Mouse (Mus musculus): ENCODE data around the gene Klhl42. TPM values are rescaled to one million over a fixed set of nuclear protein-coding genes. Genes with fewer than 3 reads are reported as not detected.

Gene Klhl42
- polyA plus RNA-seq, 1 experiment: 11.4 TPM

DNA sequence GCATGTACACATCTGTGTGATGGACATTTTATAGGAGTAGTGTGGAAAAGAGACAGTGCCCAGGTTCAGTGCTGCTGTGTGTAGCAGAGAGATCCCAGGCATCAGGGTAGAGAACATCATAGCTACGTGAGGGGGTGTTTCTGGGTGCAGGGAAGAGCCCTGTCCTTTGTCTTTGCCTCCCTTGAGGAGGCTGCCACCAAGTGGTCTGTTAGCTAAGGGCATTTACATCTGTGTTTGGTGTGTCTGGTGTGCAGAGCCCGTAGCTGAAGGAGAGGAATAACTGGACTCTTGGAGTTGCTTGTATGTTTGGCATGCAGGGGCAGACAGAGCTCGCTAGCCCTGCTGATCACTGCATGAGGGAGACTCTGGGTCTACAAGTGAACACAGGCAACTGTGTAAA is 11.1 kb downstream of the Klhl42 start:
- Histone ChIP-seq H3K4me1 (ENCODE audit: control insufficient read depth, insufficient read depth, insufficient read length, low read length) (peaks cover 2% of the 10 kb centered on the region; the same call in 1 of the 2 replicates), H3K4me3 (ENCODE audit: insufficient read depth, low read depth, low read length) (no peak overlapping the region), H3K27ac (replicated peaks; ENCODE audit: low read depth, low read length) (no peak overlapping the region)

DNA sequence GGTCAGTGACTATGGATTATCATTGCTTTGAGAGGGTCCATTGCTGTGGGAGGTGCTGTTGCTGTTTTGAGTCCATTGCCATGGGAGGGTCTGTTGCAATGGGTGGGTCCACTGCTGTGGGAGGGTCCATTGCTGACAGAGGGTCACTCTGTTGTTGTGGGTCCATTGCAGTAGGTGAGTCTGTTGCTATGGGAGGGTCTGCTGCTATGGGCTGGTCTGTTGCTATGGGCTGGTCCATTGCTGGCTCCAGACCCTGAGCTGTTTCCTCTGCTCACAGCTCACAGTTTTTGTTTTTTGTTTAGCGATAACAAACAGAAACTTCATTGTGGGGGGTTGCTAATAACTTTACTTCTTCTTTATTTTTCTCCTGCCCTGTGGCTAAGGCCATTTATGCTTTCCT is 14.3 kb downstream of the Klhl42 start:
- H3K27ac ChIP-seq (replicated peaks; ENCODE audit: low read depth, low read length): no peak overlapping the region
- H3K4me3 ChIP-seq (ENCODE audit: insufficient read depth, low read depth, low read length): no peak overlapping the region
- H3K4me1 ChIP-seq (ENCODE audit: control insufficient read depth, insufficient read depth, insufficient read length, low read length): peaks cover 2% of the 10 kb centered on the region; the same call in 1 of the 2 replicates

DNA sequence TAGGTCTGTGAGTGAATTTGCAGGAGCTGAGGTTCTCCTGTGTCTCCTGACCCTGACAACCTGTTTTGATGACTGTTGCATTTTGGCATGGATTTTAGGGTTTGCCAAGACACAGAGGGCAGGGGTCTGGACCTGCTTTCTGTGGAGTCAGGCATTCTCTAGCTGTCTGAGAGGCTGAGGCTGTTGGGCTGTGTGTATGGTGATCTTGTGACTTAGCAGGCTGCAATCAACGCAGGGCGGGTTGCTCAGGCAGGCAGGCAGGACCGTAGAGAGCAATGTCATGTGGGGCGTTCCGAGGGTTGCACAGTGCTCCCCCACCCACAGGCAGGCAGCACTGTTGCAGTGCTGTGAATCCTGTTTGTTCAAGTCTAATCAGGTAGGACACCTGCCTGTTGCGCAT is 15.5 kb downstream of the Klhl42 start:
- Histone ChIP-seq H3K27ac (replicated peaks; ENCODE audit: low read depth, low read length) (no peak overlapping the region), H3K4me3 (ENCODE audit: insufficient read depth, low read depth, low read length) (no peak overlapping the region), H3K4me1 (ENCODE audit: control insufficient read depth, insufficient read depth, insufficient read length, low read length) (peaks cover 2% of the 10 kb centered on the region; the same call in 1 of the 2 replicates)

DNA sequence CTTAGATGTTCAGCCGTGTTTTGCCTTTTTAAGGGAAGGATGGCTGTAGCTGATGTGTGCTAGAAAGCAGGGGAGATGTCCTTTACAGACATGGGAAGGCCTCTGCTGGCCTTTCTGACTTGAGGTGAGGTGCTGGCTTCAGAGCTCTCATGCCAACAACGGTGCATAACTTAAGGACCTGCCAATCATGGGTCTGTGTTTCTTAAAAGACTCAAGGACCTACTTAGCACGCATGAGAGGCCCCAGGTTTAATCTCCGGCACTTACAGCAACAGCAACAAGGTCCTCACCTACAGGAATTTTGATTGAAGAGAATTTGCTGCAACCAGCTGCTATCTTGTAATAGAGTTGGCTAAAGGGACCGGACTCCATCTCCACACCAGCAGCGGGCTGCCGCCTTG is 18.1 kb downstream of the Klhl42 start:
- no peak overlapping the region for H3K27ac ChIP-seq (replicated peaks; ENCODE audit: low read depth, low read length)
- peaks cover 2% of the 10 kb centered on the region; the same call in 1 of the 2 replicates for H3K4me1 ChIP-seq (ENCODE audit: control insufficient read depth, insufficient read depth, insufficient read length, low read length)
- no peak overlapping the region for H3K4me3 ChIP-seq (ENCODE audit: insufficient read depth, low read depth, low read length)

DNA sequence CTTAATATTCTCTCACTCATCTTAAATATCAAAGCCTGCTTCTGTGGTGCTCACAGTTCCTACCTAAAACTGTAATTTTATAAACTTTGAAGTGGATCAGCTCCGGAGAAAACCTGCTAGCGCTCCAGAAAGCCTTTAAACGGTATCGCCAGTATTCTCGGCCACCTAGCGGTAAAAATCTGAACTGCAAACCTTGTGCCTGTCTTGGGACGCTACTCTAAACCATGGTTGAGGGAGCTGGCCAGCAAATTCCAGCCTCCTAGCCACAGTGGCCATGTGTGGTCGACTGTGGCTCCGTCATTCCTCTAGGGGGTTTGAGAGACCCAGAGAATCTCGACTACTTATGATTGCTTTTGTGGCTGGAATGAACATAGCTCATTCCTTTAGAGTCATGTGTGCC is 25.4 kb downstream of the Klhl42 start:
- Histone ChIP-seq H3K4me1 (ENCODE audit: control insufficient read depth, insufficient read depth, insufficient read length, low read length) (no peaks in the 10 kb centered on the region), H3K4me3 (ENCODE audit: insufficient read depth, low read depth, low read length) (no peak overlapping the region), H3K27ac (replicated peaks; ENCODE audit: low read depth, low read length) (no peak overlapping the region)

DNA sequence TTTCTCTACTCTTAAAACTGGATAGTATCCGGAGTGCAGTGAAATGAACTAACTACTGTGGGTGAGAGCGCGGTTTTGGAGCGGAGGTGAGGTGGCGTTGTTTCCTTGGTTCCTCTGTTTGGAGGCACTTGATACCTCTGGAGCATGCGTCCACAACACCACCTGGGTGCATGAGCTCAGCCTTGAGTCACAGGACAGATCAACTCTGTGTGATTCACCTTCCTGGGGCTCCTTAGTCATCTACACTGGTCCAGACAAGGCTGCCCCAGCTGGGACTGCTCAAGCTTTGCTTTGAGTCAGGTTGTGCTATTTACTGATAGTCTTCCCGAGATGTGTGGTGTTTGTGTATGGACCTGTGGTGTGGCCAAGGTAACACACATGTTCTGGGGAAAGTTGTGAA is 26.6 kb downstream of the Klhl42 start:
- no peak overlapping the region for H3K4me3 ChIP-seq (ENCODE audit: insufficient read depth, low read depth, low read length)
- H3K27ac ChIP-seq (replicated peaks; ENCODE audit: low read depth, low read length): no peak overlapping the region

DNA sequence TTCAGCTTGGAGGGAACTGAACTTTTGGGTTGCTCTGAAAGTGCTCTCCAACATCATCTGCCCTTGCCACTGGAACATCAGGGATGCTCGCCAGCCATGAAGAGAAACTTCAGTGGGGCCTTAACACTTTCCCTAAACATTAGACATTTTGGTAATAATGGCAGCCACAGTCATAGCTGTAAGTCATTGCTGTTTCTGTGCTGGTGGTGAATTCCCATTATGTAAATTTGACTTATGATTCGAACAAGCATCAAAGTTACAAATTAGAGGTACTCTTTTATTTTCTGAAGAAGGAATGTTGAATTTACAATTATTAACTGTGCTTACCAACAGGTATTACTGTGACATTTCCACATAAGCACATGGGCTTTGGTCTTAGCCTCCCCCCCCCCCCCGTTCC is 27.0 kb downstream of the Klhl42 start:
- Histone ChIP-seq H3K4me1 (ENCODE audit: control insufficient read depth, insufficient read depth, insufficient read length, low read length) (no peaks in the 10 kb centered on the region), H3K27ac (replicated peaks; ENCODE audit: low read depth, low read length) (no peak overlapping the region), H3K4me3 (ENCODE audit: insufficient read depth, low read depth, low read length) (no peak overlapping the region)

More for the DNA sequence above, 26.6 kb downstream of the Klhl42 start:
- no peaks in the 10 kb centered on the region for H3K4me1 ChIP-seq (ENCODE audit: control insufficient read depth, insufficient read depth, insufficient read length, low read length)

DNA sequence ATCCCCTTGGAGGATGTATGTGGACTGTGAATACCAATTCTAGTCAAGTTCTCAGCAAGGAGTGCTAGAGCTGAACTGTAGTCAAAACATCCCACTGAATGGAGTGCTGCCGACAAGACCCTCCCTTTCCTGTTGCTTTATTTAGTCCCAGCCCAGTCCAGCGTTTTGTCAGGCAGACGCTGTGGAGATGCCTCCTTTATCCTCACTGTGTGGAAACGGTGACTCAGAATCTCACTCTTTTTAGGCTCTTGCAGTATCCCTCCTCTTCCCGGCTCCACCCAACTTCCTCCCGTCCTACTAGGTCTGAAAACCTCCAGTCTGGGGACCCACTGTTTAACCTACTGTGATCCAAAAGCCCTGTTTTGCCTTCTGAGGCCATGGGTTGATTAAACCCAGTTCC is 30.1 kb downstream of the Klhl42 start:
- H3K4me1 ChIP-seq (ENCODE audit: control insufficient read depth, insufficient read depth, insufficient read length, low read length): no peaks in the 10 kb centered on the region
- H3K4me3 ChIP-seq (ENCODE audit: insufficient read depth, low read depth, low read length): no peak overlapping the region
- H3K27ac ChIP-seq (replicated peaks; ENCODE audit: low read depth, low read length): no peak overlapping the region

DNA sequence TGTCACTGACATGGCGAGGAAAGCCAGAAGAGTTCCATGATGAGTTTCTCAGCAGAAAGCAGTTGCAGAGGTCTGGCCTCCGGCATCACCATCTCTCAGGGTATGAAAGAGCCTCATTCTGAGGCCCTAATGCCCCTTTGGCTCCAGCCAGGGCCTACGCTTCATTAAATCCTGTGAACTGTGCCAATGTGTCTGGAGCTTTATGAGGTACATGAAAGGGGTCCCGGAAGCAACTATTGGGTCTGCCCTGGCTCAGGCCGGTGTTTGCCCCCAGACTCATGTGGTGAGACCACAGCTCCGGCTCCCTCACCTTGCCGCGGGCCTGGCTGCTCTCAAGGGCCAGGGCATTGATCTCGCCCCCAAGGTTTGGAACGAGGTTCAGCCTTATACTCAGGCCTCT is 36.1 kb downstream of the Klhl42 start:
- no peak overlapping the region for H3K27ac ChIP-seq (replicated peaks; ENCODE audit: low read depth, low read length)
- H3K4me1 ChIP-seq (ENCODE audit: control insufficient read depth, insufficient read depth, insufficient read length, low read length): no peaks in the 10 kb centered on the region
- H3K4me3 ChIP-seq (ENCODE audit: insufficient read depth, low read depth, low read length): no peak overlapping the region

DNA sequence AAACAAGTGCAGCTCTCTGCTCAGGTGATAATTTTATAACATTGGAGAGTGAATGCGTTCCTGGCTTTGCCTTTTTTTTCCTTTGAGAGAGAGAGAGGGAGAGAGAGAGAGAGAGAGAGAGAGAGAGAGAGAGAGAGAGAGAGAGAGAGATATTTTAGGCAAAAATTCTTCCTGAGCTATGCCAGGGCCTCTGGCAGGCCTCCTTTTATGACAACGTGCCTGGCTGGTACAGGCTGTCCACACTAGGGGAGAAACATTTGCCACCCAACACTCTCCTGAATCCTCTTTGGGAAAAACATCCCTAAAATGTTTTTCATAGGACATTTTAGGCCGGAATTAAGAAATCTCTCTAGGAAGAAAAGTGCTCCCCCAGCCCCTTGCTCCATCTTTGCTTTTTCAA is 47.1 kb downstream of the Klhl42 start:
- H3K27ac ChIP-seq (replicated peaks; ENCODE audit: low read depth, low read length): no peak overlapping the region

DNA sequence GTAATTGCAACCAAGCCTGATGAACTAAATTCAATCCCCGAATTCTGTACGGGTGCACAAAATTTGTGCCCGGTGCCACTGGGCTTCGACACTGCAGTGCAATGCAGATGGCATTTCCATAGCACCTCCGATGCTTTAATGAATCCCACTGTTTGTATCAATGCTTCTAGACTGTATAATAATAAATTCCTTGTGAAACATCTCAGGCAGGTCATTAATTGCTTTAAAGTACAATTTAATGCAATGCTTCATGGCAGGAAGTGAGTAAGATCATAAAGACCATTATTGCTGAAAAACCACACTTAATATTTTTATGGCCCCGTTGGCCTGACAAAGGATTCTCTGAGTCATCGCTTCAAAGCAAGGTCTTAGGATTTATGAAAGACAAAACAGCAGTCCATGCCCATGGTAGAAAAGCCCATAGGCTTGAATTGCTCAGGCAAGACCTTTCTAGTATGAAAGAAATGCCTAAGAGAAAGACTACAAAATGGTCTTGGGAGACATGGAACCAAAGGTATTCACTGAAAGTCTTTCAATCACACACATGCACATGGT is 49.5 kb downstream of the Klhl42 start:
- no peak overlapping the region for H3K4me3 ChIP-seq (ENCODE audit: insufficient read depth, low read depth, low read length)
- no peaks in the 10 kb centered on the region for H3K4me1 ChIP-seq (ENCODE audit: control insufficient read depth, insufficient read depth, insufficient read length, low read length)
- no peak overlapping the region for H3K27ac ChIP-seq (replicated peaks; ENCODE audit: low read depth, low read length)

More for the DNA sequence above, 47.1 kb downstream of the Klhl42 start:
- Histone ChIP-seq H3K4me3 (ENCODE audit: insufficient read depth, low read depth, low read length) (no peak overlapping the region), H3K4me1 (ENCODE audit: control insufficient read depth, insufficient read depth, insufficient read length, low read length) (no peaks in the 10 kb centered on the region)

DNA sequence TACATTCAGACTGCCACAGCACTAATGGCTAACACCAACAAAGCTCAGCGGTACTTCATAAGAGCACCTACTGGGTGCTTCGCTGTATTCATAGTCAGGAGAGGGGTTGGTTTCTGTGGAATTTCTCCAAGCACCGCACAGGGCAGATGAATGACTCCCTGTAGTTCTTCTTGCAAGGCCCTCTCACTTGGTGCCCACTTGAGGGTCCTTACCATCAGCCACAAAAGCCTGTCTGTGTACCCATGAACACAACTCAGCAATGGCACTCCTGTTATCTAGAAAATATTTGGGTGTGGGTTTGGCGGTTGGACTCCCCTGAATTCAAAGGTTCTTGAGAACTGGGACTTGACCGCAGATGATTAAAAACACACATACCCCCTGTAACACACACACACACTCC is 53.5 kb downstream of the Klhl42 start:
- Histone ChIP-seq H3K4me3 (ENCODE audit: insufficient read depth, low read depth, low read length) (no peak overlapping the region), H3K4me1 (ENCODE audit: control insufficient read depth, insufficient read depth, insufficient read length, low read length) (0 out of 2 replicates have a peak, but pooled peaks cover 4% of the 10 kb centered on the region), H3K27ac (replicated peaks; ENCODE audit: low read depth, low read length) (no peak overlapping the region)

DNA sequence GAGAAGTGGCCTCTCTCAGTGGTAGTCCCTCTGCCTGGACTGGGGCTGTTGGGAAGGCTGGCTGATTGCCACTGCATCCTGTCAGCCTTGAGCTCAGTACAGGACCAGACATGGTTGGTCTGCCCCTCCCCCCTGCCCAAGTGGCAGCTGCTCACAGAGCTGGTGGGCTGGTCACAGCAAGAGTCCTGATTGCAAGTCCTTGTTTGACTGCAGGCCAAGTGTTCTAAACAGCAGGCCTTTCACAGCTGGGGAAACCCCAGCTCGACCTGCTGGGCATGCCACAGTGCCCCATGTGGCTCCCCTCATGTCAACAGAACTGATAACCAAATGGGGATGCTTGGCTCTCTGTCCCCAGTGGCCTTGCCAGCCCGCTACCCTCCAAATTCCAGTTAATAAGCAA is 54.1 kb downstream of the Klhl42 start:
- Histone ChIP-seq H3K4me1 (ENCODE audit: control insufficient read depth, insufficient read depth, insufficient read length, low read length) (0 out of 2 replicates have a peak, but pooled peaks cover 4% of the 10 kb centered on the region), H3K4me3 (ENCODE audit: insufficient read depth, low read depth, low read length) (no peak overlapping the region), H3K27ac (replicated peaks; ENCODE audit: low read depth, low read length) (no peak overlapping the region)

DNA sequence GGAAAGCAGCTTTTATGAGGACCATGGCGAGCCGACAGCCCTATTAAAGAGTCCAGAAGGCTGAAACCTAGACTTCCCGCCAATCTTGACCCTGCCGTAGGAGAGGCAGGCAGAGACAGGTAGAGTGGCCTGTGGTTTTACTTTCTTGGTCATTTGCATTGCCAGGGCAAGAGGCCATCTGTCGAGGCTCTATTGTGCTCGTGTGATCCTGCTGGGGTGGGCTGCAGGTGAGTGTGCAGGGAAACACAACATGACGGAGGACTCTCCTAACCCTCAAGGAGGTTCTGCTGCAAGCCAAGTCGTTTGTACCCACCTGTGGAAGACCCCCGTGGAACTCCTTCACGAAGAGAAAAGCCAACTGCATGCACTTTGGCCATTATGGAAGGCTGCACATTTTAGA is 54.6 kb downstream of the Klhl42 start:
- Histone ChIP-seq H3K27ac (replicated peaks; ENCODE audit: low read depth, low read length) (no peak overlapping the region), H3K4me1 (ENCODE audit: control insufficient read depth, insufficient read depth, insufficient read length, low read length) (0 out of 2 replicates have a peak, but pooled peaks cover 4% of the 10 kb centered on the region), H3K4me3 (ENCODE audit: insufficient read depth, low read depth, low read length) (no peak overlapping the region)

DNA sequence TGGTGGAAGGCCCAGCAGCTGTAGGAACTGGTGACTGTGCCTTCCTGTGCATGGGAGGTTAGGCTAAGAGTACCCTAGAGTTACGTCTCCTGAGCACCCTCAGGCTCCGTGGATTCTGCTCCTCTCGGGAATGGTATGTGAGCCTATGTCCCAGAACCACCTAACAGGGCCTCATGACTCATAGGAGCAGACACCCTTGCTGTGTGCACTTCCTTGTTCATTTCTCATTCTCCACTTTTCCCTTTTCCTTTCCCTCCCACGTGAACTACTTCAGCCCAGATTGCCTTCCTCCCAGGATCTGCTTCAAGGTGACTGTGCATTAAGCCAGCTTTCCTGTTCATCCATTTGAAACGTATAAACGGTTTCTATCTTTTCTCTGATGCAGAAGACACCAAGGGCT is 59.9 kb downstream of the Klhl42 start:
- Histone ChIP-seq H3K27ac (replicated peaks; ENCODE audit: low read depth, low read length) (no peak overlapping the region), H3K4me3 (ENCODE audit: insufficient read depth, low read depth, low read length) (no peak overlapping the region), H3K4me1 (ENCODE audit: control insufficient read depth, insufficient read depth, insufficient read length, low read length) (peaks cover 4% of the 10 kb centered on the region; the same call in 1 of the 2 replicates)

DNA sequence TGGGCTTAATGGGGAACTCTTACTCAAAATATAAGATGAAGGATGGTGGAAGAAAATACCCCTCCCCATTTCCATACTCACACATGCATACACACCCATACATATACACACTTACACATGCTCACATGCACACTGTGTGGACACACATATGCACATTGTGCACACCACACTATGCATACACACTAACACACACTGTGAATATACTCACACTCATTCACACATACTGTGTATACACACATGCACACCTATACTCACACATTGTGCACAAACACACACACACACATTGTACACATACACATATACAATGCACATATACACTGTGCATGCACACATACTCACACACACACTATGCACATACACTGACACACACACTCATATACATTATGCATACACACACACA is 60.7 kb downstream of the Klhl42 start:
- H3K4me3 ChIP-seq (ENCODE audit: insufficient read depth, low read depth, low read length): no peak overlapping the region
- no peak overlapping the region for H3K27ac ChIP-seq (replicated peaks; ENCODE audit: low read depth, low read length)
- H3K4me1 ChIP-seq (ENCODE audit: control insufficient read depth, insufficient read depth, insufficient read length, low read length): peaks cover 4% of the 10 kb centered on the region; the same call in 1 of the 2 replicates

All from brown adipose tissue, adult 24 weeks (tissue).